Mouse (Mus musculus) bone marrow macrophage, adult 2 months (primary cell): ENCODE measurements around the gene Olfr31. TPM values are rescaled to one million over a fixed set of nuclear protein-coding genes. Genes with fewer than 3 reads are reported as not detected.

ENCODE experiments used
- H3K27ac ChIP-seq: 2 replicates; pipeline ENCODE4 v1.5.1; 2012; ENCODE audit warnings: low read depth, low read length; ENCODE audit not compliant: insufficient read depth
- H3K4me1 ChIP-seq: 2 replicates; pipeline ENCODE4 v1.6.1; 2012; ENCODE audit warnings: low read length; ENCODE audit not compliant: control insufficient read depth, insufficient read depth
- H3K4me3 ChIP-seq: 2 replicates; pipeline ENCODE4 v1.5.1; 2012; ENCODE audit warnings: mild to moderate bottlenecking, low read length, moderate library complexity; ENCODE audit not compliant: insufficient read depth
- CTCF ChIP-seq: IDR thresholded peaks from 2 replicates; pipeline ENCODE4 v1.5.1; 2012; ENCODE audit warnings: low read depth, mild to moderate bottlenecking, low read length, moderate library complexity
- POLR2A ChIP-seq: IDR thresholded peaks from 2 replicates; pipeline ENCODE4 v1.6.1; 2012; ENCODE audit warnings: mild to moderate bottlenecking, low read depth, low read length, borderline replicate concordance
- polyA plus RNA-seq: library from polyadenylated mRNA; stranded (reverse); fragments of >200 nt; gene quantifications from 2 replicates; pipeline ENCODE4 v1.2.4, GENCODE M21; 2012; ENCODE audit not compliant: missing spikeins, insufficient read depth, insufficient read length

The Olfr31 gene
- polyA plus RNA-seq, result not detected in 2 replicates

- Histone ChIP-seq H3K4me1 (no peaks in the 10 kb centered on the region), H3K27ac (no peak within 1 kb of the TSS), H3K4me3 (no peak within 1 kb of the TSS)
- no peak for TF ChIP-seq POLR2A
- no peak for TF ChIP-seq CTCF
Observed at GRCm38 (mm10) chr14:14322528-14322927, at the start of gene Olfr31. Gene Olfr31 (plus strand): TSS chr14:14322828.

- H3K4me3 ChIP-seq, result peak overlapping the region; percentile 61
- TF ChIP-seq CTCF (0 out of 2 replicates have a peak, but pooled peaks have one; percentile 33), POLR2A (no peak)
- H3K27ac ChIP-seq, result no peak overlapping the region
- 0 out of 2 replicates have a peak, but pooled peaks cover 4% of the 10 kb centered on the region for H3K4me1 ChIP-seq
Observed at GRCm38 (mm10) chr14:14294426-14294825, 28.2 kb upstream of the Olfr31 start.

- H3K27ac ChIP-seq, result no peak overlapping the region
- H3K4me3 ChIP-seq, result no peak overlapping the region
- H3K4me1 ChIP-seq, result no peaks in the 10 kb centered on the region
- TF ChIP-seq POLR2A (no peak), CTCF (no peak)
Observed at GRCm38 (mm10) chr14:14308938-14309337, 13.7 kb upstream of the Olfr31 start.

- H3K27ac ChIP-seq, result no peak overlapping the region
- TF ChIP-seq POLR2A (no peak), CTCF (no peak)
- H3K4me3 ChIP-seq, result no peak overlapping the region
Observed at GRCm38 (mm10) chr14:14309416-14309815, 13.2 kb upstream of the Olfr31 start.

GRCm38 (mm10) chr14:14345113-14345871, 22.7 kb downstream of the Olfr31 start:
- TF ChIP-seq CTCF, result no peak
- TF ChIP-seq POLR2A, result no peak
- peak overlapping the region; percentile 91 for H3K4me3 ChIP-seq
- H3K4me1 ChIP-seq, result no peaks in the 10 kb centered on the region
- peak overlapping the region; percentile 87 for H3K27ac ChIP-seq

More at GRCm38 (mm10) chr14:14309416-14309815, 13.2 kb upstream of the Olfr31 start:
- no peaks in the 10 kb centered on the region for H3K4me1 ChIP-seq

- TF ChIP-seq CTCF (no peak), POLR2A (no peak)
- Histone ChIP-seq H3K27ac (peak within 1 kb of the TSS; percentile 87), H3K4me3 (peak within 1 kb of the TSS; percentile 91), H3K4me1 (no peaks in the 10 kb centered on the region)
Observed at GRCm38 (mm10) chr14:14345948-14346812, 23.6 kb downstream of the Olfr31 start, which contains the start of gene Il3ra. Gene Il3ra (plus strand): TSS chr14:14346275.

GRCm38 (mm10) chr14:14346813-14347100, 24.1 kb downstream of the Olfr31 start:
- Histone ChIP-seq H3K27ac (peak overlapping the region; percentile 87), H3K4me3 (peak overlapping the region; percentile 91), H3K4me1 (no peaks in the 10 kb centered on the region)
- TF ChIP-seq POLR2A (no peak), CTCF (no peak)

- H3K4me3 ChIP-seq, result no peak overlapping the region; the same call in 1 of the 2 replicates
- no peak overlapping the region for H3K27ac ChIP-seq
- TF ChIP-seq CTCF, result no peak
- TF ChIP-seq POLR2A, result no peak
- no peaks in the 10 kb centered on the region for H3K4me1 ChIP-seq
Observed at GRCm38 (mm10) chr14:14347151-14347835, 24.7 kb downstream of the Olfr31 start.

GRCm38 (mm10) chr14:14347836-14348621, 25.4 kb downstream of the Olfr31 start:
- Histone ChIP-seq H3K27ac (no peak overlapping the region), H3K4me1 (no peaks in the 10 kb centered on the region), H3K4me3 (no peak overlapping the region)
- TF ChIP-seq CTCF (no peak), POLR2A (no peak)
